Mouse (Mus musculus): ENCODE data around the gene Msl3.
"Not testable (repeated sequence)": the region's sequence is repeated elsewhere in the genome, so short reads cannot be mapped to it uniquely, and the experiment has no call there.

Msl3 gene

GRCm38 (mm10) chrX:168673525-168674406 is at the start of gene Msl3:
Gene Msl3, minus strand, starts transcription at chrX:168673898.
- DNase-seq (ENCODE audit: low spot score): peak; percentile 86

GRCm38 (mm10) chrX:168717969-168718368 is 44.3 kb upstream of the Msl3 start:
- no peak for DNase-seq (ENCODE audit: low spot score)

- no peak for DNase-seq (ENCODE audit: low spot score)
These were observed 787 bp upstream of the Msl3 start for GRCm38 (mm10) chrX:168674407-168674962.

GRCm38 (mm10) chrX:168672913-168673524 is 679 bp downstream of the Msl3 start:
- DNase-seq (ENCODE audit: low spot score): no peak

- DNase-seq (ENCODE audit: low spot score): peak; percentile 28
These were observed 1.3 kb downstream of the Msl3 start for GRCm38 (mm10) chrX:168672425-168672824.

- DNase-seq (ENCODE audit: low spot score): peak; percentile 7
These were observed 9.6 kb downstream of the Msl3 start for GRCm38 (mm10) chrX:168663982-168664689.

GRCm38 (mm10) chrX:168660236-168660635 is 13.5 kb downstream of the Msl3 start:
- no peak for DNase-seq (ENCODE audit: low spot score)

GRCm38 (mm10) chrX:168659803-168660202 is 13.9 kb downstream of the Msl3 start:
- DNase-seq (ENCODE audit: low spot score): not testable (repeated sequence)

GRCm38 (mm10) chrX:168659275-168659674 is 14.4 kb downstream of the Msl3 start:
- no peak for DNase-seq (ENCODE audit: low spot score)

- DNase-seq (ENCODE audit: low spot score): no peak
These were observed 15.9 kb downstream of the Msl3 start for GRCm38 (mm10) chrX:168657795-168658194.

- no peak for DNase-seq (ENCODE audit: low spot score)
These were observed 24.4 kb downstream of the Msl3 start for GRCm38 (mm10) chrX:168649336-168649735.

- no peak for DNase-seq (ENCODE audit: low spot score)
These were observed 26.0 kb downstream of the Msl3 start for GRCm38 (mm10) chrX:168647746-168648145.

GRCm38 (mm10) chrX:168643451-168643850 is 30.2 kb downstream of the Msl3 start:
- no peak for DNase-seq (ENCODE audit: low spot score)

- peak; percentile 63 for DNase-seq (ENCODE audit: low spot score)
These were observed 33.9 kb downstream of the Msl3 start for GRCm38 (mm10) chrX:168639556-168640356.
